Mouse (Mus musculus): Measurements from ENCODE around the gene Fgf4.

Fgf4 gene

GRCm38 (mm10) chr7:144847067-144847466 lies at the start of gene Fgf4:
Gene Fgf4, plus strand, starts transcription at chr7:144847367.
- DNase-seq (ENCODE audit: low spot score) = no peak

GRCm38 (mm10) chr7:144798471-144798870 lies 48.7 kb upstream of the Fgf4 start:
- peak; percentile 48 for DNase-seq (ENCODE audit: low spot score)

- DNase-seq (ENCODE audit: low spot score) = no peak
These were observed 40.1 kb upstream of the Fgf4 start for GRCm38 (mm10) chr7:144807036-144807435.

- DNase-seq (ENCODE audit: low spot score) = no peak
These were observed 39.1 kb upstream of the Fgf4 start for GRCm38 (mm10) chr7:144807976-144808577.

GRCm38 (mm10) chr7:144811521-144811920 lies 35.6 kb upstream of the Fgf4 start:
- no peak for DNase-seq (ENCODE audit: low spot score)

GRCm38 (mm10) chr7:144821901-144822300 lies 25.3 kb upstream of the Fgf4 start:
- DNase-seq (ENCODE audit: low spot score) = no peak

GRCm38 (mm10) chr7:144823988-144824387 lies 23.2 kb upstream of the Fgf4 start:
- DNase-seq (ENCODE audit: low spot score) = no peak

- DNase-seq (ENCODE audit: low spot score) = no peak
These were observed 18.8 kb upstream of the Fgf4 start for GRCm38 (mm10) chr7:144828369-144828768.

- DNase-seq (ENCODE audit: low spot score) = no peak
These were observed 9.2 kb upstream of the Fgf4 start, which contains the start of gene Fgf3 for GRCm38 (mm10) chr7:144837891-144838488. Gene Fgf3, plus strand, starts transcription at chr7:144838083.

- peak; percentile 5 for DNase-seq (ENCODE audit: low spot score)
These were observed 8.4 kb upstream of the Fgf4 start for GRCm38 (mm10) chr7:144838522-144839503.

GRCm38 (mm10) chr7:144846158-144846557 lies 1.0 kb upstream of the Fgf4 start:
- DNase-seq (ENCODE audit: low spot score) = no peak

GRCm38 (mm10) chr7:144851321-144851720 lies 4.2 kb downstream of the Fgf4 start:
- DNase-seq (ENCODE audit: low spot score) = no peak

GRCm38 (mm10) chr7:144854966-144855365 lies 7.8 kb downstream of the Fgf4 start:
- DNase-seq (ENCODE audit: low spot score) = no peak

GRCm38 (mm10) chr7:144857158-144857557 lies 10.0 kb downstream of the Fgf4 start:
- DNase-seq (ENCODE audit: low spot score) = no peak

- DNase-seq (ENCODE audit: low spot score) = no peak
These were observed 10.7 kb downstream of the Fgf4 start for GRCm38 (mm10) chr7:144857826-144858342.

GRCm38 (mm10) chr7:144858702-144859101 lies 11.5 kb downstream of the Fgf4 start:
- no peak for DNase-seq (ENCODE audit: low spot score)

GRCm38 (mm10) chr7:144861056-144861768 lies 14.0 kb downstream of the Fgf4 start:
- no peak for DNase-seq (ENCODE audit: low spot score)

- no peak for DNase-seq (ENCODE audit: low spot score)
These were observed 14.6 kb downstream of the Fgf4 start for GRCm38 (mm10) chr7:144861769-144862070.

GRCm38 (mm10) chr7:144862126-144862525 lies 15.0 kb downstream of the Fgf4 start:
- DNase-seq (ENCODE audit: low spot score) = no peak

GRCm38 (mm10) chr7:144862712-144863111 lies 15.5 kb downstream of the Fgf4 start:
- no peak for DNase-seq (ENCODE audit: low spot score)

GRCm38 (mm10) chr7:144863196-144863595 lies 16.0 kb downstream of the Fgf4 start:
- DNase-seq (ENCODE audit: low spot score) = no peak

GRCm38 (mm10) chr7:144864160-144864670 lies 17.0 kb downstream of the Fgf4 start:
- no peak for DNase-seq (ENCODE audit: low spot score)
